Mouse (Mus musculus): ENCODE measurements around the gene Spag17.

Spag17 gene

GRCm38 (mm10) chr3:100163556-100163955 lies 278.4 kb downstream of the Spag17 start:
- DNase-seq (ENCODE audit: low spot score): no peak

- no peak for DNase-seq (ENCODE audit: low spot score)
Measured at GRCm38 (mm10) chr3:100164991-100165390, 279.8 kb downstream of the Spag17 start.

GRCm38 (mm10) chr3:100176031-100176430 lies 290.8 kb downstream of the Spag17 start:
- no peak for DNase-seq (ENCODE audit: low spot score)

GRCm38 (mm10) chr3:100180471-100180870 lies 295.3 kb downstream of the Spag17 start:
- no peak for DNase-seq (ENCODE audit: low spot score)

GRCm38 (mm10) chr3:100189444-100189843 lies 304.2 kb downstream of the Spag17 start:
- DNase-seq (ENCODE audit: low spot score): peak; percentile 64

GRCm38 (mm10) chr3:100189861-100190260 lies 304.7 kb downstream of the Spag17 start:
- DNase-seq (ENCODE audit: low spot score): no peak

Measured in c-Kit-positive CD71-positive TER-119-positive erythroid progenitor cells, embryonic 14.5 days (primary cell).